Mouse (Mus musculus): ENCODE measurements at regions not wholly inside any gene's neighbourhood (a gene's known extent, or its start where the extent isn't known, plus 50 kb on each side); places are given as distances from the start of the nearest gene placed in this dataset.

- Histone ChIP-seq H3K9me3 (no peaks in the 10 kb centered on the region), H3K27ac (no peak overlapping the region), H3K4me2 (no peak overlapping the region), H3K4me3 (replicated peaks) (no peak overlapping the region), H3K4me1 (no peaks in the 10 kb centered on the region), H3K36me3 (replicated peaks) (no peaks in the 10 kb centered on the region), H3K9ac (no peak overlapping the region), H3K27me3 (no peaks in the 10 kb centered on the region)
- ATAC-seq (ENCODE audit: low FRiP score): no peak
- WGBS: 94% methylated on average over 3 of the region's 3 CpGs
These were observed 51.6 kb upstream of the Cecr2 start for GRCm38 (mm10) chr6:120614526-120614925.

GRCm38 (mm10) chr6:120612346-120612745 is 53.8 kb upstream of the Cecr2 start:
- Histone ChIP-seq H3K36me3 (replicated peaks) (no peaks in the 10 kb centered on the region), H3K9me3 (no peaks in the 10 kb centered on the region), H3K4me3 (replicated peaks) (no peak overlapping the region), H3K27ac (no peak overlapping the region), H3K4me2 (no peak overlapping the region), H3K4me1 (no peaks in the 10 kb centered on the region), H3K9ac (no peak overlapping the region), H3K27me3 (0 out of 2 replicates have a peak, but pooled peaks cover 5% of the 10 kb centered on the region)
- no peak for ATAC-seq (ENCODE audit: low FRiP score)
- WGBS: 82% methylated on average over 7 of the region's 7 CpGs

- Histone ChIP-seq H3K4me2 (no peak overlapping the region), H3K4me3 (replicated peaks) (no peak overlapping the region), H3K27ac (no peak overlapping the region), H3K36me3 (replicated peaks) (no peaks in the 10 kb centered on the region), H3K9me3 (no peaks in the 10 kb centered on the region), H3K9ac (no peak overlapping the region), H3K4me1 (no peaks in the 10 kb centered on the region), H3K27me3 (peaks cover 20% of the 10 kb centered on the region)
- 80% methylated on average over 4 of the region's 4 CpGs for WGBS
- ATAC-seq (ENCODE audit: low FRiP score): no peak
These were observed 56.3 kb upstream of the Cecr2 start for GRCm38 (mm10) chr6:120609858-120610257.

GRCm38 (mm10) chr6:120605471-120605870 is 60.7 kb upstream of the Cecr2 start:
- Histone ChIP-seq H3K27me3 (peaks cover 20% of the 10 kb centered on the region), H3K27ac (no peak overlapping the region), H3K36me3 (replicated peaks) (no peaks in the 10 kb centered on the region), H3K4me1 (peaks cover 13% of the 10 kb centered on the region), H3K4me3 (replicated peaks) (no peak overlapping the region), H3K4me2 (no peak overlapping the region), H3K9ac (no peak overlapping the region), H3K9me3 (no peaks in the 10 kb centered on the region)
- 87% methylated on average over 2 of the region's 2 CpGs for WGBS
- ATAC-seq (ENCODE audit: low FRiP score): no peak

- peak; percentile 79 for ATAC-seq (ENCODE audit: low FRiP score)
- 28% methylated on average over 6 of the region's 6 CpGs for WGBS
- peaks cover 13% of the 10 kb centered on the region for H3K4me1 ChIP-seq
- peak overlapping the region; percentile 70 for H3K27ac ChIP-seq
- no peak overlapping the region for H3K9ac ChIP-seq
- H3K4me2 ChIP-seq: no peak overlapping the region
- H3K27me3 ChIP-seq: peaks cover 20% of the 10 kb centered on the region
- no peak overlapping the region for H3K4me3 ChIP-seq (replicated peaks)
- H3K9me3 ChIP-seq: no peaks in the 10 kb centered on the region
- H3K36me3 ChIP-seq (replicated peaks): no peaks in the 10 kb centered on the region
These were observed 61.9 kb upstream of the Cecr2 start for GRCm38 (mm10) chr6:120604020-120604958.

- peaks cover 20% of the 10 kb centered on the region for H3K27me3 ChIP-seq
- H3K27ac ChIP-seq: no peak overlapping the region
- no peak overlapping the region for H3K4me2 ChIP-seq
- H3K4me1 ChIP-seq: peaks cover 13% of the 10 kb centered on the region
- WGBS: 49% methylated on average over 2 of the region's 2 CpGs
- H3K36me3 ChIP-seq (replicated peaks): no peaks in the 10 kb centered on the region
- H3K9ac ChIP-seq: no peak overlapping the region
- no peaks in the 10 kb centered on the region for H3K9me3 ChIP-seq
- no peak overlapping the region for H3K4me3 ChIP-seq (replicated peaks)
- no peak for ATAC-seq (ENCODE audit: low FRiP score)
These were observed 62.7 kb upstream of the Cecr2 start for GRCm38 (mm10) chr6:120603454-120603853.

GRCm38 (mm10) chr6:120600376-120600775 is 65.8 kb upstream of the Cecr2 start:
- no peaks in the 10 kb centered on the region for H3K9me3 ChIP-seq
- no peak overlapping the region for H3K4me3 ChIP-seq (replicated peaks)
- no peak for ATAC-seq (ENCODE audit: low FRiP score)
- H3K27me3 ChIP-seq: peaks cover 11% of the 10 kb centered on the region; the same call in 1 of the 2 replicates
- no peak overlapping the region for H3K9ac ChIP-seq
- H3K27ac ChIP-seq: no peak overlapping the region
- H3K4me1 ChIP-seq: peaks cover 13% of the 10 kb centered on the region
- no peaks in the 10 kb centered on the region for H3K36me3 ChIP-seq (replicated peaks)
- H3K4me2 ChIP-seq: no peak overlapping the region
- WGBS: 86% methylated on average over 2 of the region's 2 CpGs

GRCm38 (mm10) chr6:120598471-120598870 is 67.4 kb upstream of the Hdhd5 start:
- Histone ChIP-seq H3K4me1 (no peaks in the 10 kb centered on the region), H3K27ac (no peak overlapping the region), H3K9me3 (no peaks in the 10 kb centered on the region), H3K27me3 (peaks cover 11% of the 10 kb centered on the region; the same call in 1 of the 2 replicates), H3K4me2 (no peak overlapping the region), H3K4me3 (replicated peaks) (no peak overlapping the region), H3K36me3 (replicated peaks) (no peaks in the 10 kb centered on the region), H3K9ac (no peak overlapping the region)
- ATAC-seq (ENCODE audit: low FRiP score): no peak
- WGBS: 67% methylated on average over 2 of the region's 2 CpGs

GRCm38 (mm10) chr6:120597887-120598286 is 66.8 kb upstream of the Hdhd5 start:
- H3K9ac ChIP-seq: no peak overlapping the region
- no peak overlapping the region for H3K4me2 ChIP-seq
- H3K27ac ChIP-seq: no peak overlapping the region
- 33% methylated on average over 3 of the region's 3 CpGs for WGBS
- 0 out of 2 replicates have a peak, but pooled peaks cover under 1% of the 10 kb centered on the region for H3K4me1 ChIP-seq
- no peak for ATAC-seq (ENCODE audit: low FRiP score)
- peaks cover 11% of the 10 kb centered on the region; the same call in 1 of the 2 replicates for H3K27me3 ChIP-seq
- H3K9me3 ChIP-seq: no peaks in the 10 kb centered on the region
- no peak overlapping the region for H3K4me3 ChIP-seq (replicated peaks)
- H3K36me3 ChIP-seq (replicated peaks): no peaks in the 10 kb centered on the region

- 81% methylated on average over 3 of the region's 3 CpGs for WGBS
These were observed 65.6 kb upstream of the Hdhd5 start for GRCm38 (mm10) chr6:120596717-120597116.

GRCm38 (mm10) chr6:120594463-120594862 is 63.3 kb upstream of the Hdhd5 start:
- Histone ChIP-seq H3K27ac (no peak overlapping the region), H3K9ac (no peak overlapping the region), H3K4me1 (peaks cover 12% of the 10 kb centered on the region), H3K4me3 (replicated peaks) (no peak overlapping the region), H3K36me3 (replicated peaks) (no peaks in the 10 kb centered on the region), H3K9me3 (no peaks in the 10 kb centered on the region), H3K27me3 (peaks cover 11% of the 10 kb centered on the region; the same call in 1 of the 2 replicates), H3K4me2 (no peak overlapping the region)
- ATAC-seq (ENCODE audit: low FRiP score): no peak
- WGBS: 89% methylated on average over 8 of the region's 8 CpGs

More at GRCm38 (mm10) chr6:120596717-120597116, 65.6 kb upstream of the Hdhd5 start:
- Histone ChIP-seq H3K4me1 (peaks cover 12% of the 10 kb centered on the region), H3K27ac (no peak overlapping the region), H3K9ac (no peak overlapping the region), H3K4me3 (replicated peaks) (no peak overlapping the region), H3K27me3 (peaks cover 11% of the 10 kb centered on the region; the same call in 1 of the 2 replicates), H3K4me2 (no peak overlapping the region), H3K9me3 (no peaks in the 10 kb centered on the region), H3K36me3 (replicated peaks) (no peaks in the 10 kb centered on the region)
- ATAC-seq (ENCODE audit: low FRiP score): no peak

- 28% methylated on average over 7 of the region's 7 CpGs for WGBS
- Histone ChIP-seq H3K9ac (0 out of 2 replicates have a peak overlapping the region, but pooled peaks have one; percentile 7), H3K27me3 (0 out of 2 replicates have a peak, but pooled peaks cover 4% of the 10 kb centered on the region), H3K4me1 (peaks cover 12% of the 10 kb centered on the region), H3K27ac (peak overlapping the region; percentile 66; the same call in 1 of the 2 replicates), H3K4me2 (peak overlapping the region; percentile 37), H3K36me3 (replicated peaks) (no peaks in the 10 kb centered on the region), H3K4me3 (replicated peaks) (no peak overlapping the region), H3K9me3 (no peaks in the 10 kb centered on the region)
- ATAC-seq (ENCODE audit: low FRiP score): peak; percentile 33; the same call in 1 of the 2 replicates
These were observed 61.6 kb upstream of the Hdhd5 start for GRCm38 (mm10) chr6:120592705-120593104.
